Comparison of ENCODE assay signal across 1 mouse cellular context in genomic region chr17:23592208-23592925, GRCm38 (mm10).
TF ChIP-seq lines count a peak whose summit lies in the region.

No protein-coding gene starts in this region.

TF ChIP-seq in myocyte, 11 proteins besides CTCF, POLR2A, EP300 and RAD21 (continued from another document):
- TF ChIP-seq E2F4 (IDR thresholded peaks at IDR 0.05; ENCODE audit: insufficient read depth) (peak; percentile 74), TCF12 (IDR thresholded peaks at IDR 0.05; ENCODE audit: insufficient read depth, poor library complexity, severe bottlenecking) (no peak)
TF ChIP-seq in myocyte: peak in this region for 2.
